Mouse (Mus musculus) adrenal gland (tissue): ENCODE measurements around the gene Sfswap.

Source experiments
- intact Hi-C: fragments of 180-260 bp; cut with DNase I; formaldehyde crosslinking; loops from one replicate; pipeline ENCODE4 v1.15.1; 2025

Sfswap gene

GRCm38 (mm10) chr5:129524751-129525150, 23.7 kb downstream of the Sfswap start:
- intact Hi-C loops: no loop called here

GRCm38 (mm10) chr5:129527162-129527561, 26.1 kb downstream of the Sfswap start:
- intact Hi-C loops: no loop called here

GRCm38 (mm10) chr5:129529571-129529970, 28.6 kb downstream of the Sfswap start:
- intact Hi-C loops: no loop called here

GRCm38 (mm10) chr5:129533731-129534130, 32.7 kb downstream of the Sfswap start:
- intact Hi-C loops: no loop called here

- intact Hi-C loops: no loop called here
Observed at GRCm38 (mm10) chr5:129534500-129534899, 33.5 kb downstream of the Sfswap start.

- intact Hi-C loops: no loop called here
Observed at GRCm38 (mm10) chr5:129535021-129535420, 34.0 kb downstream of the Sfswap start.

- intact Hi-C loops: no loop called here
Observed at GRCm38 (mm10) chr5:129535431-129535830, 34.4 kb downstream of the Sfswap start.

- intact Hi-C loops: no loop called here
Observed at GRCm38 (mm10) chr5:129538826-129539225, 37.8 kb downstream of the Sfswap start.

- intact Hi-C loops: no loop called here
Observed at GRCm38 (mm10) chr5:129542236-129542635, 41.2 kb downstream of the Sfswap start.

- intact Hi-C loops: no loop called here
Observed at GRCm38 (mm10) chr5:129545787-129546186, 44.8 kb downstream of the Sfswap start.

GRCm38 (mm10) chr5:129549716-129550115, 48.7 kb downstream of the Sfswap start:
- intact Hi-C loops: no loop called here

GRCm38 (mm10) chr5:129550790-129551189, 49.8 kb downstream of the Sfswap start:
- intact Hi-C loops: no loop called here

- intact Hi-C loops: no loop called here
Observed at GRCm38 (mm10) chr5:129551991-129552390, 51.0 kb downstream of the Sfswap start.

- intact Hi-C loops: no loop called here
Observed at GRCm38 (mm10) chr5:129553642-129554041, 52.6 kb downstream of the Sfswap start.

GRCm38 (mm10) chr5:129558591-129558990, 57.6 kb downstream of the Sfswap start:
- intact Hi-C loops: no loop called here

GRCm38 (mm10) chr5:129559283-129559682, 58.3 kb downstream of the Sfswap start:
- intact Hi-C loops: no loop called here

GRCm38 (mm10) chr5:129562342-129562741, 61.3 kb downstream of the Sfswap start:
- intact Hi-C loops: no loop called here

- intact Hi-C loops: no loop called here
Observed at GRCm38 (mm10) chr5:129568596-129568995, 67.6 kb downstream of the Sfswap start.

- intact Hi-C loops: no loop called here
Observed at GRCm38 (mm10) chr5:129578201-129578600, 77.2 kb downstream of the Sfswap start.

- intact Hi-C loops: loop anchor here (10.0 kb wide), 1 partner anchor 75 kb away; the partner anchor contains the start of gene Sfswap
Observed at GRCm38 (mm10) chr5:129580046-129580445, 79.0 kb downstream of the Sfswap start.

- intact Hi-C loops: loop anchor here (10.0 kb wide), 1 partner anchor 76 kb away; the partner anchor contains the start of gene Sfswap
Observed at GRCm38 (mm10) chr5:129580572-129580971, 79.6 kb downstream of the Sfswap start.

- intact Hi-C loops: loop anchor here (10.0 kb wide), 1 partner anchor 76 kb away; the partner anchor contains the start of gene Sfswap
Observed at GRCm38 (mm10) chr5:129581015-129581414, 80.0 kb downstream of the Sfswap start.

GRCm38 (mm10) chr5:129583331-129583730, 82.3 kb downstream of the Sfswap start:
- intact Hi-C loops: loop anchor here (10.0 kb wide), 1 partner anchor 79 kb away; the partner anchor contains the start of gene Sfswap
